Mouse (Mus musculus) neural tube, embryonic 13.5 days (tissue): ENCODE measurements around the gene Inpp5a. TPM values are rescaled to one million over a fixed set of nuclear protein-coding genes. Genes with fewer than 3 reads are reported as not detected.

Experiments
- ATAC-seq: fragments of 200-750 bp; cut with Nextera tagmentation; 2 replicates; pipeline ENCODE4 v1.8.0; 2017; ENCODE audit warnings: low read depth, mild to moderate bottlenecking, moderate TSS enrichment, moderate library complexity
- H3K27ac ChIP-seq: fragments of 300-500 bp; sonication (generic); replicated peaks from 2 replicates; pipeline ENCODE4 v1.5.1; 2015; ENCODE audit warnings: moderate library complexity, mild to moderate bottlenecking, inconsistent platforms
- H3K27me3 ChIP-seq: fragments of 300-500 bp; sonication (generic); 2 replicates; pipeline ENCODE4 v1.6.1; 2015; ENCODE audit warnings: mild to moderate bottlenecking, inconsistent platforms
- H3K36me3 ChIP-seq: fragments of 300-500 bp; sonication (generic); 2 replicates; pipeline ENCODE4 v1.6.1; 2015; ENCODE audit warnings: mild to moderate bottlenecking, inconsistent platforms
- H3K4me1 ChIP-seq: fragments of 300-500 bp; sonication (generic); replicated peaks from 2 replicates; pipeline ENCODE4 v1.6.1; 2015; ENCODE audit warnings: inconsistent platforms
- H3K4me2 ChIP-seq: fragments of 300-500 bp; sonication (generic); 2 replicates; pipeline ENCODE4 v1.6.1; 2015; ENCODE audit warnings: inconsistent platforms, mild to moderate bottlenecking, moderate library complexity
- H3K4me3 ChIP-seq: fragments of 300-500 bp; sonication (generic); 2 replicates; pipeline ENCODE4 v1.5.1; 2015; ENCODE audit warnings: mild to moderate bottlenecking, inconsistent platforms
- H3K9ac ChIP-seq: fragments of 300-500 bp; sonication (generic); 2 replicates; pipeline ENCODE4 v1.6.1; 2015; ENCODE audit warnings: moderate library complexity, mild to moderate bottlenecking, inconsistent platforms
- H3K9me3 ChIP-seq: fragments of 300-500 bp; sonication (generic); 2 replicates; pipeline ENCODE4 v1.6.1; 2016; ENCODE audit warnings: inconsistent platforms
- whole genome bisulfite sequencing: fragments of 180-500 bp; shearing (Covaris S2); methylation state at CpG from one replicate; pipeline ENCODE4 v1.1.7; 2015; 5-methylcytosine and 5-hydroxymethylcytosine counted together
- polyA plus RNA-seq: library from polyadenylated mRNA; unstranded; fragments of >200 nt; fragmentation: Nextera tagmentation; extraction: Ambion mirVana; gene quantifications from 2 replicates; pipeline ENCODE4 v1.2.1, GENCODE M21; 2015

The Inpp5a gene
- polyA plus RNA-seq, 1 experiment from 2014 or later = 17.6 TPM

GRCm38 (mm10) chr7:139379745-139380144 lies 9.2 kb upstream of the Inpp5a start:
- Histone ChIP-seq H3K9ac (no peak overlapping the region), H3K36me3 (no peaks in the 10 kb centered on the region), H3K27me3 (no peaks in the 10 kb centered on the region), H3K4me3 (no peak overlapping the region), H3K27ac (no peak overlapping the region), H3K4me2 (no peak overlapping the region), H3K9me3 (no peaks in the 10 kb centered on the region), H3K4me1 (no peaks in the 10 kb centered on the region)
- 68% methylated on average over 2 of the region's 2 CpGs for WGBS
- no peak for ATAC-seq

- WGBS = 77% methylated on average over 4 of the region's 4 CpGs
- Histone ChIP-seq H3K9ac (no peak overlapping the region), H3K27me3 (no peaks in the 10 kb centered on the region), H3K9me3 (no peaks in the 10 kb centered on the region), H3K4me2 (no peak overlapping the region), H3K27ac (no peak overlapping the region), H3K4me3 (no peak overlapping the region), H3K36me3 (no peaks in the 10 kb centered on the region), H3K4me1 (peaks cover 3% of the 10 kb centered on the region; the same call in 1 of the 2 replicates)
- no peak for ATAC-seq
Measured at GRCm38 (mm10) chr7:139380225-139380624, 8.7 kb upstream of the Inpp5a start.

- no peak for ATAC-seq
- Histone ChIP-seq H3K4me1 (peaks cover 5% of the 10 kb centered on the region; the same call in 1 of the 2 replicates), H3K27ac (no peak overlapping the region), H3K4me3 (no peak overlapping the region), H3K36me3 (no peaks in the 10 kb centered on the region), H3K27me3 (no peaks in the 10 kb centered on the region), H3K9me3 (no peaks in the 10 kb centered on the region), H3K9ac (no peak overlapping the region), H3K4me2 (no peak overlapping the region)
- WGBS = 79% methylated on average over 2 of the region's 2 CpGs
Measured at GRCm38 (mm10) chr7:139381877-139382276, 7.0 kb upstream of the Inpp5a start.

GRCm38 (mm10) chr7:139382796-139383195 lies 6.1 kb upstream of the Inpp5a start:
- no peak for ATAC-seq
- Histone ChIP-seq H3K9me3 (no peaks in the 10 kb centered on the region), H3K4me3 (no peak overlapping the region), H3K4me2 (no peak overlapping the region), H3K36me3 (no peaks in the 10 kb centered on the region), H3K4me1 (peaks cover 11% of the 10 kb centered on the region), H3K27me3 (no peaks in the 10 kb centered on the region), H3K9ac (no peak overlapping the region), H3K27ac (no peak overlapping the region)
- WGBS = 89% methylated on average over 2 of the region's 2 CpGs

- H3K27me3 ChIP-seq = no peaks in the 10 kb centered on the region
- no peak overlapping the region for H3K4me2 ChIP-seq
- H3K4me3 ChIP-seq = no peak overlapping the region
- H3K9me3 ChIP-seq = no peaks in the 10 kb centered on the region
- no peak overlapping the region for H3K9ac ChIP-seq
- H3K4me1 ChIP-seq = peaks cover 18% of the 10 kb centered on the region
- no peak overlapping the region for H3K27ac ChIP-seq
- WGBS = 95% methylated on average over 1 of the region's 1 CpGs
- no peak for ATAC-seq
- no peaks in the 10 kb centered on the region for H3K36me3 ChIP-seq
Measured at GRCm38 (mm10) chr7:139384500-139384899, 4.4 kb upstream of the Inpp5a start.

- Histone ChIP-seq H3K27me3 (no peaks in the 10 kb centered on the region), H3K4me3 (no peak overlapping the region), H3K4me1 (peaks cover 23% of the 10 kb centered on the region), H3K9ac (no peak overlapping the region), H3K27ac (no peak overlapping the region), H3K4me2 (no peak overlapping the region), H3K36me3 (no peaks in the 10 kb centered on the region), H3K9me3 (no peaks in the 10 kb centered on the region)
- ATAC-seq = no peak
- 62% methylated on average over 2 of the region's 2 CpGs for WGBS
Measured at GRCm38 (mm10) chr7:139384916-139385530, 3.9 kb upstream of the Inpp5a start.

- Histone ChIP-seq H3K9me3 (no peaks in the 10 kb centered on the region), H3K27me3 (no peaks in the 10 kb centered on the region), H3K9ac (no peak overlapping the region), H3K27ac (no peak overlapping the region), H3K4me2 (no peak overlapping the region), H3K36me3 (no peaks in the 10 kb centered on the region), H3K4me3 (no peak overlapping the region), H3K4me1 (peaks cover 44% of the 10 kb centered on the region)
- no peak for ATAC-seq
- 90% methylated on average over 9 of the region's 9 CpGs for WGBS
Measured at GRCm38 (mm10) chr7:139386933-139387690, 1.8 kb upstream of the Inpp5a start.

GRCm38 (mm10) chr7:139387921-139388669 lies 814 bp upstream of the Inpp5a start:
- ATAC-seq = peak; percentile 86
- Histone ChIP-seq H3K4me1 (peaks cover 54% of the 10 kb centered on the region), H3K4me3 (peak overlapping the region; percentile 82), H3K4me2 (peak overlapping the region; percentile 49), H3K9me3 (no peaks in the 10 kb centered on the region), H3K27me3 (no peaks in the 10 kb centered on the region), H3K36me3 (no peaks in the 10 kb centered on the region), H3K27ac (peak overlapping the region; percentile 83), H3K9ac (peak overlapping the region; percentile 77)
- WGBS = 22% methylated on average over 16 of the region's 16 CpGs

- Histone ChIP-seq H3K27me3 (no peaks in the 10 kb centered on the region), H3K27ac (peak overlapping the region; percentile 73), H3K36me3 (no peaks in the 10 kb centered on the region), H3K9me3 (no peaks in the 10 kb centered on the region), H3K4me2 (peak overlapping the region; percentile 82), H3K4me3 (peak overlapping the region; percentile 82), H3K9ac (peak overlapping the region; percentile 93), H3K4me1 (peaks cover 56% of the 10 kb centered on the region)
- under 1% methylated on average over 38 of the region's 53 CpGs for WGBS
- ATAC-seq = peak; percentile 57
Measured at GRCm38 (mm10) chr7:139389213-139389761, 378 bp downstream of the Inpp5a start.

- Histone ChIP-seq H3K4me2 (peak overlapping the region; percentile 82), H3K9me3 (no peaks in the 10 kb centered on the region), H3K4me3 (peak overlapping the region; percentile 82), H3K27ac (no peak overlapping the region), H3K4me1 (peaks cover 56% of the 10 kb centered on the region), H3K36me3 (no peaks in the 10 kb centered on the region), H3K27me3 (no peaks in the 10 kb centered on the region), H3K9ac (peak overlapping the region; percentile 93)
- ATAC-seq = no peak
- 82% methylated on average over 3 of the region's 3 CpGs for WGBS
Measured at GRCm38 (mm10) chr7:139390380-139390779, 1.5 kb downstream of the Inpp5a start.

- Histone ChIP-seq H3K36me3 (no peaks in the 10 kb centered on the region), H3K4me3 (no peak overlapping the region), H3K27me3 (no peaks in the 10 kb centered on the region), H3K27ac (no peak overlapping the region), H3K4me1 (peaks cover 56% of the 10 kb centered on the region), H3K4me2 (peak overlapping the region; percentile 82), H3K9me3 (no peaks in the 10 kb centered on the region), H3K9ac (0 out of 2 replicates have a peak overlapping the region, but pooled peaks have one; percentile 93)
- 90% methylated on average over 9 of the region's 9 CpGs for WGBS
- ATAC-seq = no peak
Measured at GRCm38 (mm10) chr7:139390926-139391325, 2.0 kb downstream of the Inpp5a start.

GRCm38 (mm10) chr7:139391691-139392090 lies 2.8 kb downstream of the Inpp5a start:
- no peak for ATAC-seq
- no peak overlapping the region; the same call in 1 of the 2 replicates for H3K4me2 ChIP-seq
- no peaks in the 10 kb centered on the region for H3K36me3 ChIP-seq
- WGBS = 62% methylated on average over 5 of the region's 5 CpGs
- H3K27ac ChIP-seq = no peak overlapping the region
- H3K27me3 ChIP-seq = no peaks in the 10 kb centered on the region
- H3K4me3 ChIP-seq = no peak overlapping the region
- H3K9me3 ChIP-seq = no peaks in the 10 kb centered on the region
- H3K9ac ChIP-seq = no peak overlapping the region
- H3K4me1 ChIP-seq = peaks cover 56% of the 10 kb centered on the region
